Mouse (Mus musculus) stomach, postnatal 0 days (tissue): ENCODE data around the gene Usp46.

ENCODE experiments used
- CTCF ChIP-seq: IDR thresholded peaks from 2 replicates; pipeline ENCODE4 v1.5.1; 2016; ENCODE audit warnings: antibody characterized with exemption, low read depth, mild to moderate bottlenecking, moderate library complexity
- EP300 ChIP-seq: optimal IDR thresholded peaks from 2 replicates; pipeline ENCODE3; 2016; ENCODE audit warnings: antibody characterized with exemption

- TF ChIP-seq EP300 (no peak), CTCF (no peak; the same call in 1 of the 2 replicates)
Measured at GRCm38 (mm10) chr5:74067831-74068713, at the start of gene Usp46.
